Mouse (Mus musculus) liver, adult 2 months (tissue): ENCODE results near the gene Lhx6. TPM values are rescaled to one million over a fixed set of nuclear protein-coding genes. Genes with fewer than 3 reads are reported as not detected.

ENCODE experiments used
- DNase-seq: peaks from one replicate; pipeline ENCODE4 v3.0.0-alpha.2; 2011; ENCODE audit warnings: low read depth, low spot score; ENCODE audit errors: extremely low read depth
- H3K27ac ChIP-seq: fragments of 200-500 bp; replicated peaks from 2 replicates; pipeline ENCODE4 v1.5.1; 2012; ENCODE audit warnings: low read depth, mild to moderate bottlenecking, control low read depth, inconsistent platforms, low read length; ENCODE audit not compliant: insufficient read depth
- H3K27me3 ChIP-seq: fragments of 200-500 bp; 2 replicates; pipeline ENCODE4 v1.6.1; 2012; ENCODE audit warnings: mild to moderate bottlenecking, moderate library complexity, low read length, inconsistent platforms; ENCODE audit not compliant: control insufficient read depth, insufficient read depth
- H3K36me3 ChIP-seq: fragments of 200-500 bp; 2 replicates; pipeline ENCODE4 v1.6.1; 2012; ENCODE audit warnings: low read length, inconsistent platforms; ENCODE audit not compliant: control insufficient read depth, insufficient read depth
- H3K4me1 ChIP-seq: fragments of 200-500 bp; 2 replicates; pipeline ENCODE4 v1.6.1; 2011; ENCODE audit warnings: low read length; ENCODE audit not compliant: control insufficient read depth, insufficient read depth
- H3K4me3 ChIP-seq: fragments of 200-500 bp; 2 replicates; pipeline ENCODE4 v1.5.1; 2011; ENCODE audit warnings: low read depth, mild to moderate bottlenecking, control low read depth, low read length, moderate library complexity; ENCODE audit not compliant: insufficient read depth
- H3K79me2 ChIP-seq: fragments of 200-500 bp; 2 replicates; pipeline ENCODE4 v1.6.1; 2012; ENCODE audit warnings: inconsistent platforms, mild to moderate bottlenecking, low read length, moderate library complexity; ENCODE audit not compliant: control insufficient read depth, insufficient read depth
- H3K9ac ChIP-seq: fragments of 200-500 bp; 2 replicates; pipeline ENCODE4 v1.6.1; 2012; ENCODE audit warnings: low read depth, mild to moderate bottlenecking, control low read depth, inconsistent platforms, low read length
- CTCF ChIP-seq: fragments of 200-500 bp; IDR thresholded peaks from 2 replicates; pipeline ENCODE4 v1.5.1; 2011; ENCODE audit warnings: low read depth, low read length, control low read depth
- POLR2A ChIP-seq: fragments of 200-500 bp; IDR thresholded peaks from 2 replicates; pipeline ENCODE4 v1.6.1; 2011; ENCODE audit warnings: low read length, control low read depth; ENCODE audit not compliant: insufficient read depth; ENCODE audit errors: extremely low read depth
- WGBS: fragments of 180-500 bp; shearing (Covaris S2); methylation state at CpG from one replicate; pipeline ENCODE4 v1.1.7; 2018; 5-methylcytosine and 5-hydroxymethylcytosine counted together
- polyA plus RNA-seq: library from polyadenylated mRNA; depleted of rRNA; stranded (reverse); fragments of >200 nt; gene quantifications from 2 replicates; pipeline ENCODE4 v1.2.3, GENCODE M21; 2012; rRNA removed
- total RNA-seq: library from RNA; depleted of rRNA; stranded (reverse); fragments of >200 nt; gene quantifications from 2 replicates; pipeline ENCODE4 v1.2.3, GENCODE M21; 2014; rRNA removed

The Lhx6 gene
- total and polyA plus RNA-seq, 2 experiments: 0.37 to 3.0 TPM

GRCm38 (mm10) chr2:36039297-36039985, 65.8 kb downstream of the Lhx6 start:
- WGBS: 22% methylated on average over 7 of the region's 7 CpGs
- Histone ChIP-seq H3K4me3 (no peak overlapping the region), H3K27me3 (no peaks in the 10 kb centered on the region), H3K4me1 (peaks cover 25% of the 10 kb centered on the region), H3K79me2 (peaks cover 13% of the 10 kb centered on the region; the same call in 1 of the 2 replicates), H3K36me3 (peaks cover 32% of the 10 kb centered on the region), H3K9ac (no peak overlapping the region), H3K27ac (peak overlapping the region; percentile 67)
- TF ChIP-seq POLR2A: no peak
- TF ChIP-seq CTCF: no peak
- DNase-seq: peak; percentile 71

- WGBS: 78% methylated on average over 11 of the region's 11 CpGs
- Histone ChIP-seq H3K27me3 (no peaks in the 10 kb centered on the region; the same call in 1 of the 2 replicates), H3K79me2 (no peaks in the 10 kb centered on the region), H3K36me3 (peaks cover 28% of the 10 kb centered on the region), H3K9ac (no peak overlapping the region), H3K4me1 (peaks cover 13% of the 10 kb centered on the region), H3K27ac (no peak overlapping the region), H3K4me3 (no peak overlapping the region)
- no peak for DNase-seq
- TF ChIP-seq CTCF (no peak), POLR2A (no peak)
Measured at GRCm38 (mm10) chr2:36035413-36036081, 69.7 kb downstream of the Lhx6 start.

DNA sequence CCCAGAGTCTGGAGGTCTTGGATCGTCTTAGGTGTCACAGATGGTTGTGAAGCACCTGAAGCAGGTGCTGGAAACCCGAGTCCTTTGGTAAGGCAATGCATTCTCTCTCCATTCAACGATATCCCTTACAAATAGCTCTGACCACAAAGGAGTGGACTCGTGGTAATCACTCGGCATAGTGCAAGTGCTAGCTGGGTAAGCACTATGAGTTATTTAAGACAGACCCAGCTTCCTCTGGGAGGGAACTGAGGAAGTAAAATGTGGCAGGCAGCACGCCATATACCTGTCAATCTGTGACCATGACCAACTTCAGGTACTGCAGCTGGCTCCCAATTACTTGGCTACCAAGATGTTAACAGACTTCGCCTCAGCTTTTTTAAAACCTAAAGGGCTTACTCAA, 70.3 kb downstream of the Lhx6 start:
- Histone ChIP-seq H3K36me3 (peaks cover 26% of the 10 kb centered on the region), H3K79me2 (no peaks in the 10 kb centered on the region), H3K4me3 (no peak overlapping the region), H3K4me1 (peaks cover 9% of the 10 kb centered on the region), H3K27ac (no peak overlapping the region), H3K27me3 (no peaks in the 10 kb centered on the region; the same call in 1 of the 2 replicates), H3K9ac (no peak overlapping the region)
- 87% methylated on average over 7 of the region's 7 CpGs for WGBS
- TF ChIP-seq POLR2A (no peak), CTCF (no peak)
- DNase-seq: no peak

DNA sequence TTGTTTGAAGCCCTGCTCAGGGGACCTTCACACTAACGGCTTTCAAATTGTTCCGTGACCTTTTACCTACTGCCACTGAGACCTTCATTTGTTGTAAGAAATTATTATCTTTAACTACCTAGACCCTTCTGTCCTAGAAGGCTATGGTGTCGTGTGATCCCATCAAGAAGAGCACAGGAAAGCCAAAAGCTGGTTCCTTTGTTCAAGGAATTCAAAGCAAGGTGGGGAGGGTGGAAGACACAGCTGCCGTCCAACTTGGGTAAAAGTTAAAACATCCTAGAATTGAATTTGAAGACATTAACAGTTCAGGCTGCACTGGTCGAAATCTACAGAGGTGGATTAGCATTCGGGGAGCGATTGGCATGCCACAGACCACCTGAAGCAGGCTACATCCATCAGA, 71.2 kb downstream of the Lhx6 start:
- Histone ChIP-seq H3K4me3 (no peak overlapping the region), H3K27me3 (no peaks in the 10 kb centered on the region; the same call in 1 of the 2 replicates), H3K27ac (no peak overlapping the region), H3K36me3 (peaks cover 26% of the 10 kb centered on the region), H3K9ac (no peak overlapping the region), H3K79me2 (no peaks in the 10 kb centered on the region), H3K4me1 (peaks cover under 1% of the 10 kb centered on the region; the same call in 1 of the 2 replicates)
- TF ChIP-seq POLR2A: no peak
- TF ChIP-seq CTCF: no peak
- DNase-seq: no peak
- 83% methylated on average over 7 of the region's 7 CpGs for WGBS

DNA sequence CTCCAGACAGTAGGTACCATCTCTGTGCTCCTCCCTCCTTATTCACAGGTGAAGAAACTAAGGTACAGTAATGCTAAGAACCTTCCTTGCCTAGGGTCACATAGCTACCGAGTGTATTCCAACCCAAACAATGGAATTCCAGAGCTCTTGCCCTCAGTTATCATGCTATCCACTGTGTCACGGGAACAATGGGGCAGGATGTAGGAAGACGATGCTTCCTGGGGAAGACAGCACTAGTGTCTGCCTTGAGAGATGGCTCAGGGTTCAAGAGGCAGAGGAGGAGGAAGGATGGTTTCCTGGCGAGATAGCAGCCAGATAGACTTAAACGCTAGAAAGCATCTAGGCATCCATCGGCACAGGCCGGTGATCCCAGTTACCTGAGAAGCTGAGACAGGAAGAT, 72.3 kb downstream of the Lhx6 start:
- no peak overlapping the region for H3K4me3 ChIP-seq
- no peak for TF ChIP-seq CTCF
- H3K4me1 ChIP-seq: no peaks in the 10 kb centered on the region; the same call in 1 of the 2 replicates
- H3K9ac ChIP-seq: no peak overlapping the region
- 72% methylated on average over 7 of the region's 7 CpGs for WGBS
- no peak overlapping the region for H3K27ac ChIP-seq
- H3K27me3 ChIP-seq: no peaks in the 10 kb centered on the region; the same call in 1 of the 2 replicates
- no peak for DNase-seq
- peaks cover 18% of the 10 kb centered on the region for H3K36me3 ChIP-seq
- no peaks in the 10 kb centered on the region for H3K79me2 ChIP-seq

Other genes with a start within 250 kb of the Lhx6 start
- gene Ttll11, start 125.5 kb downstream of the Lhx6 start, total RNA-seq: 0.07 and 0.09 TPM in 2 replicates
- gene Ttll11, start 125.5 kb downstream of the Lhx6 start, polyA plus RNA-seq: 0.15 and 0.55 TPM in 2 replicates
- 87.0 and 90.9 TPM in 2 replicates for gene Ndufa8, start 56.0 kb downstream of the Lhx6 start, total RNA-seq
- 86.2 and 96.3 TPM in 2 replicates for gene Ndufa8, start 56.0 kb downstream of the Lhx6 start, polyA plus RNA-seq
- gene Morn5, start 56.0 kb downstream of the Lhx6 start, total RNA-seq: not detected in 2 replicates
- not detected in 2 replicates for gene Morn5, start 56.0 kb downstream of the Lhx6 start, polyA plus RNA-seq
- 20.0 and 28.7 TPM in 2 replicates for gene Mrrf, start 31.0 kb upstream of the Lhx6 start, total RNA-seq
- gene Mrrf, start 31.0 kb upstream of the Lhx6 start, polyA plus RNA-seq: 28.0 and 31.4 TPM in 2 replicates
- 13.3 and 14.2 TPM in 2 replicates for gene Rbm18, start 31.4 kb upstream of the Lhx6 start, total RNA-seq
- 4.8 and 5.6 TPM in 2 replicates for gene Rbm18, start 31.4 kb upstream of the Lhx6 start, polyA plus RNA-seq
- 12.4 and 14.4 TPM in 2 replicates for gene Ptgs1, start 125.0 kb upstream of the Lhx6 start, total RNA-seq
- 7.3 and 10.9 TPM in 2 replicates for gene Ptgs1, start 125.0 kb upstream of the Lhx6 start, polyA plus RNA-seq